Mouse (Mus musculus): ENCODE results near the gene Slc7a7. TPM values are rescaled to one million over a fixed set of nuclear protein-coding genes. Genes with fewer than 3 reads are reported as not detected.

The Slc7a7 gene
- polyA plus RNA-seq, 1 experiment from 2014 or later = 4.3 TPM

DNA sequence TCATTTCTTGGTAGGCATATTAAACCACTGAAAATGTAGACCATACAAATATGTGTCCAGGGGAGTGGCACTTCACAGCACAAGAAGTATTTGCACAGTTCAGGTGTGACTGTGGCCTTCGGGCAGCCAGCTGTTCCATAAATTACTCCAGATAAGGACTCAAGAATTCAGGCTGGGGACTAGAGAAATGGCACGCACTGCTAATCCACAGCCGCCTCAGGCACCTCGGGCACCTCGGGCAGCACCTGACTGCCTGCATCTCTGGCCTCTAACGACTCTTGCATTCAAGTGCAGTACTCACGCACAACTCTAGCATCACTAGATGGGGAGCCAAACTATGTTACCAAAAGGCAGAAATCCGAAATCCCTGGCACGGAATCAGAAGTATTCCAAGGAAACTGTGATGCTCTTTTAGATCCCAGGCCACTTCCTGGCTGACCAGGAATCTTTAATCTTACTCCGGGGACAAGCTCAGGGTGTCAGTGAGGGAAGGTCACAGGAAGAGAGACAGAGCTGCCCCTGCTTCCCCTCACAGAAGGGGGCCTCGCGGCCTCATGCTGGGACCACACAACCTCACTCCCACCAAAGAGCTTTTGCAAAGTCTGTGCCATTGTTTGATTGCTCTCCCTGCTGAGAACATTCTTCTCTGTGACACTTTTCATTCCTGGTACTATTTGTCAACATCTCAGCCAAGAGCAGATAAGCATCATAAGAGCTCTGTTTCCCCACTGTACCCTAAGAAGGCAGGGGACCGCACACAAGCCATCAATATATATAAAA, 2.1 kb downstream of the Slc7a7 start:
- Histone ChIP-seq H3K9ac (ENCODE audit: low read depth, low read length) (no peak overlapping the region), H3K9me3 (replicated peaks; ENCODE audit: control insufficient read depth, low read length, poor library complexity, severe bottlenecking) (no peaks in the 10 kb centered on the region), H3K4me2 (ENCODE audit: low read length) (no peak overlapping the region), H3K36me3 (ENCODE audit: control insufficient read depth, insufficient read depth, low read length) (no peaks in the 10 kb centered on the region), H3K27ac (ENCODE audit: low read length) (no peak overlapping the region), H3K4me1 (ENCODE audit: control insufficient read depth, insufficient read depth, low read length) (no peaks in the 10 kb centered on the region; the same call in 1 of the 2 replicates), H3K4me3 (ENCODE audit: low read depth, low read length) (no peak overlapping the region), H3K27me3 (ENCODE audit: control insufficient read depth, insufficient read depth, low read depth, low read length) (peaks cover 8% of the 10 kb centered on the region; the same call in 1 of the 2 replicates)
- ATAC-seq = no peak
- 12% methylated on average over 13 of the region's 13 CpGs for WGBS

DNA sequence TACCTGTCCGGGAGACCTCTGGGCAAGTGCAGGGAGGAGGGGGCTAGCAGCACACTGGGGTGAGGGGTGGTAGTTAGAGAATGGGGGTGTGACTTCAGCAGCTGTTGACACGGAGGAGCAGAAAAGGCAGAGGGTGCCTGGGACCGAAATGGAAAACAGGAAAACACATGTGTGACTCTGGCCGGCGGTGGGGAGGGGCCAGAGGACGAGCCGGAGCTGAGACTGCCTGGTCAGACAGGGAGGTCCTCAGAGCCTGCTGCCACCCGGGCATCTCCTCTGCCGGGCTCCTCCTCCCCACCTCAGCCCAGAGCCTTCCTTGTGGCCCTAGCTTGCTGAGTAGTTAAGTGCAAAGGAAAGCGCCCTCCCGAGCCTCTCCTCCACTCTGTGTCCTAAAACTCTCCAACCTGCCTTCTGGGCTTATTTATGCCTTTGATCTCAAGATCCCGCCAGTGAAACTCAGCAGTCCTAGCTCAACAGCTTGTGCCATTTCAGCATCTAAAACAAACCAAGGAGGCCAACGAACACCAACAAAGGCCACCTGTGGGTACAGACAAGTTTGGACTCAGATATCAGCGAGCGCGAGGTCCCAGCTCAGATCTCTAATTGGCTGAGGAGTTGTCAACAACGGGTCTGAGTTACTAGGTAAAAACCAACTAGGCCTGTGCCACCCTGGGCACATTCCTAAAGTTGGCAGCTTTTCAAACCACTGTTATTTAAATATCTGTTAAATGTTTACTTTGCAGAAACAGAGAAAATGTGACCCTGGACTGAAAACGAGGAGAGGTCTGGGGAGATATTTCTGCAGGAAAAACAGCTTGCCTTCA, 3.5 kb downstream of the Slc7a7 start:
- ATAC-seq = peak; percentile 57; the same call in 1 of the 2 replicates
- peaks cover 8% of the 10 kb centered on the region; the same call in 1 of the 2 replicates for H3K27me3 ChIP-seq (ENCODE audit: control insufficient read depth, insufficient read depth, low read depth, low read length)
- no peaks in the 10 kb centered on the region for H3K9me3 ChIP-seq (replicated peaks; ENCODE audit: control insufficient read depth, low read length, poor library complexity, severe bottlenecking)
- H3K27ac ChIP-seq (ENCODE audit: low read length) = no peak overlapping the region
- 10% methylated on average over 18 of the region's 18 CpGs for whole genome bisulfite sequencing
- H3K36me3 ChIP-seq (ENCODE audit: control insufficient read depth, insufficient read depth, low read length) = no peaks in the 10 kb centered on the region
- no peak overlapping the region for H3K9ac ChIP-seq (ENCODE audit: low read depth, low read length)
- H3K4me1 ChIP-seq (ENCODE audit: control insufficient read depth, insufficient read depth, low read length) = peaks cover 2% of the 10 kb centered on the region; the same call in 1 of the 2 replicates
- peak overlapping the region; percentile 11; the same call in 1 of the 2 replicates for H3K4me2 ChIP-seq (ENCODE audit: low read length)
- H3K4me3 ChIP-seq (ENCODE audit: low read depth, low read length) = no peak overlapping the region

DNA sequence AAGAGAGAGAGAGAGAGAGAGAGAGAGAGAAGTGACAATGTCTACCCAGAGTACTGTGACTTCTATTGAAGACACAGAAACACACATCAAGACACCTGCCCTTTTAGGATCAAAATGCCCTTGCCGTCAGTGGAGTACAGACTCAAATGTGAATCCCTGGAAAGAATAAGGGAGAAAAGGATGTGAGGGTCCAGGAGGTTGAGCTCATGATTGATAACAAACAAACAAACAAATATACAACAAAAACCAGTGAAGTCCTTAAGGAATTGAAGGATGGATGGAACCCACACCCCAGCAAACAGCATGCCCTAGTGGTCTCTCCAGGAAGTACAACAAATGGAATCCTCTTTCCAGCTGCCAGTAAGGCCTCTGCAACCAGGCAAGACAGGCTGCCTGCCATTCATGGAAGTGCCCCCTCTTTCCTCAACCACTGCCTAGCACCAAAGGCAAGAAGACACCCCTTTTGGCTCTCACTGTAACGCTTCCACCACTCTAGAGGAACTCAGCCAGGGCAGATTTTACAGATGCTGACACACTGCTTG, 4.9 kb downstream of the Slc7a7 start:
- peak overlapping the region; percentile 14; the same call in 1 of the 2 replicates for H3K27ac ChIP-seq (ENCODE audit: low read length)

DNA sequence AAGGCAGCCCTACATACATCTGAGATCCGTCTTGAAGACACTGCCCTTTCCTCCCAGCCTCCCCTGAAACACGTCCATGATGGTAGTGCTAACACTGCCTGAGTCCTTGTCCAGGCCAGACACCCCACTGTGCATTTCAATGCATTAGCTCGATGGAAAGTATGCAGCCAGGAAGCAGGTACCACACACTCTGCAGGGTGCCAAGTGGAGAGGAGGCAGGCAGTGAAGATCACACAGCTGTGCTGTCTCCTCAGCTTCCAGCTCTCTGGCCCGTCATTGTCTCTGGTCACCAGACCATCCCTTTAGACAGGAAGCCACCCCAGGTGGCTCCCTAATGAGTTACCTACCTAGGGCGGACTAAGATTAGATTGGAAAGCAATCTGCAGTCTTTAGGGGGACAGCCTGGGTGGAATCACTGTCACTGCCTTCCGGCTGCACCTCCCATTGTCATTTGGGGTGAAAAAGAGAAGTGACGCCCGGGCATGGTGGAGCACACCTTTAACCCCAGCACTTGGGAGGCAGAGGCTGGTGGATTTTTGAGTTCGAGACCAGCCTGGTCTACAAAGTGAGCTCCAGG, 5.5 kb downstream of the Slc7a7 start:
- Histone ChIP-seq H3K36me3 (ENCODE audit: control insufficient read depth, insufficient read depth, low read length) (no peaks in the 10 kb centered on the region), H3K27me3 (ENCODE audit: control insufficient read depth, insufficient read depth, low read depth, low read length) (peaks cover 8% of the 10 kb centered on the region; the same call in 1 of the 2 replicates), H3K4me3 (ENCODE audit: low read depth, low read length) (no peak overlapping the region), H3K9ac (ENCODE audit: low read depth, low read length) (no peak overlapping the region), H3K4me1 (ENCODE audit: control insufficient read depth, insufficient read depth, low read length) (peaks cover 2% of the 10 kb centered on the region; the same call in 1 of the 2 replicates), H3K27ac (ENCODE audit: low read length) (no peak overlapping the region), H3K9me3 (replicated peaks; ENCODE audit: control insufficient read depth, low read length, poor library complexity, severe bottlenecking) (no peaks in the 10 kb centered on the region), H3K4me2 (ENCODE audit: low read length) (no peak overlapping the region)
- no peak for ATAC-seq
- WGBS = 30% methylated on average over 9 of the region's 9 CpGs

More for the DNA sequence above, 4.9 kb downstream of the Slc7a7 start:
- Histone ChIP-seq H3K4me1 (ENCODE audit: control insufficient read depth, insufficient read depth, low read length) (peaks cover 2% of the 10 kb centered on the region; the same call in 1 of the 2 replicates), H3K9me3 (replicated peaks; ENCODE audit: control insufficient read depth, low read length, poor library complexity, severe bottlenecking) (no peaks in the 10 kb centered on the region), H3K9ac (ENCODE audit: low read depth, low read length) (no peak overlapping the region), H3K4me3 (ENCODE audit: low read depth, low read length) (no peak overlapping the region), H3K36me3 (ENCODE audit: control insufficient read depth, insufficient read depth, low read length) (no peaks in the 10 kb centered on the region), H3K4me2 (ENCODE audit: low read length) (no peak overlapping the region), H3K27me3 (ENCODE audit: control insufficient read depth, insufficient read depth, low read depth, low read length) (peaks cover 8% of the 10 kb centered on the region; the same call in 1 of the 2 replicates)
- 30% methylated on average over 2 of the region's 2 CpGs for WGBS
- ATAC-seq = no peak

DNA sequence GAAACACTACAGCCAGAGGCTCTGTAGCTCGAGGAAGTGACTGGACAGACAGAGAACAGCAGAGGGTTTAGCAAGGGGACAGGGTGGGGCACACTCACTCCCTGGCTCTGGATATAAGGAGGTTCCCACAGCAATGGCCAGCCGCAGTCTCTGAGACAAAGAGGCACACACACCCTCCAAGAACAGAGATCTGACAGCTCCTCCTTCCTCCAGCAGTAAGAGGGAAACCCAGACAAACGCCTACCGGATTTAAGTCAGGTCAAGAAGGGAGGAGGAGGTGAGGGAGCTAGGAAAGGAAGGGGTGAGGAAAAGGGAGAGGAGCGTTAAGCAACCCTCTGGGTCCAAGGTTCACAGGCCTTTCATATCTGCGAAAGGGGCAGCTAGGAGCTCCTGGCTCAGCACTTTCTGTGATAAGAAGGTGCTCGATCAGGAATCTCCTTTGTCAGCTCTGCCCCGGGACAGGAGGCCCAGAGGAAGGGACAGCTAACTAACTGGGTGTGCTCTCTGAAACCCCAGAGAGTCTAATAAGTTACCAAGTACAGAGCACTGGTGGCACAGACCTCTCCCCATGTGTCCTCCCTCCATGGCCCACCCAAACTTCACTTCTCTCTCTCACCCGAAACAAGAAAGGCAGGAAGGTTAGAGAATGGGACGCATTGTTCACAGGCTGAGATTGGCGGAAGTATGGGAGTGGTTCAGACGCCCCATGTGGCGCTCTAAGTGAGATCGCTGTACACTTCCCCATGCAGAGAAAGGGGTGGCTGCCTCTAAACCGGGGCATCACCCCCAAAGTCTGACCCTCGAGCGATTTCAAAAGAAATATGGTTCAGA, 7.4 kb downstream of the Slc7a7 start:
- Histone ChIP-seq H3K9me3 (replicated peaks; ENCODE audit: control insufficient read depth, low read length, poor library complexity, severe bottlenecking) (no peaks in the 10 kb centered on the region), H3K4me2 (ENCODE audit: low read length) (0 out of 2 replicates have a peak overlapping the region, but pooled peaks have one; percentile 2), H3K9ac (ENCODE audit: low read depth, low read length) (0 out of 2 replicates have a peak overlapping the region, but pooled peaks have one; percentile 23), H3K27me3 (ENCODE audit: control insufficient read depth, insufficient read depth, low read depth, low read length) (0 out of 2 replicates have a peak, but pooled peaks cover 3% of the 10 kb centered on the region), H3K36me3 (ENCODE audit: control insufficient read depth, insufficient read depth, low read length) (no peaks in the 10 kb centered on the region), H3K4me1 (ENCODE audit: control insufficient read depth, insufficient read depth, low read length) (0 out of 2 replicates have a peak, but pooled peaks cover 2% of the 10 kb centered on the region), H3K4me3 (ENCODE audit: low read depth, low read length) (no peak overlapping the region), H3K27ac (ENCODE audit: low read length) (0 out of 2 replicates have a peak overlapping the region, but pooled peaks have one; percentile 13)
- 45% methylated on average over 17 of the region's 17 CpGs for WGBS
- no peak for ATAC-seq

DNA sequence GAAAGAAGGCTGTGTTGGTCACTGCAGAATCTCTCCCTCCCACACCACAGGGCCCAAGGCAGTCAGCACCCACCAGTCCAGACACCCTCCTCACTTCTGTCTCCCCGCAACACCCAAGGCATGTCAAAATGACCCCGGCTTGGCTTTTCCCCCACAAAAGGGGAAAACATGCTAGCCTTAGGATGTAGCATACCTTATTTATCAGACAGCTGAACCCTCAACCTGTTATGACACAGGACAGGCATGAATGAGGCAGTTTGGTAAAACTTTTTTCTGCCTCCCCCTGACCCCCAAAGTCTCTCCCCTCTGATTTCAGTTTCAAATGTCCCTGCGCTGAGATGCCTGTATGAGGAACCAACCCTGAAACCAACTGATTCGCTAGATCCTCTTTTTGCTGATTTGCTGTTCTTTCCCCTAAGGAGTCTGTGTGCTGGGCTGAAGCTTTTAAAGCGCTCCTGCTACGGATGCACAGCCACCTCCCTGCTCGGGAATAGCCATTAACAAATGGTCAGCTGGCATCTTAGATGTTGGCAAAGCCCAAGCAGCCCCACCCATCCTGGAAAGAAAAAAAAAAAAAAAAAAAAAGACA, 8.4 kb downstream of the Slc7a7 start:
- 79% methylated on average over 7 of the region's 7 CpGs for WGBS
- H3K4me3 ChIP-seq (ENCODE audit: low read depth, low read length) = no peak overlapping the region
- 0 out of 2 replicates have a peak overlapping the region, but pooled peaks have one; percentile 2 for H3K4me2 ChIP-seq (ENCODE audit: low read length)
- H3K9ac ChIP-seq (ENCODE audit: low read depth, low read length) = no peak overlapping the region
- no peaks in the 10 kb centered on the region for H3K36me3 ChIP-seq (ENCODE audit: control insufficient read depth, insufficient read depth, low read length)
- H3K27me3 ChIP-seq (ENCODE audit: control insufficient read depth, insufficient read depth, low read depth, low read length) = 0 out of 2 replicates have a peak, but pooled peaks cover under 1% of the 10 kb centered on the region
- no peak overlapping the region for H3K27ac ChIP-seq (ENCODE audit: low read length)
- H3K9me3 ChIP-seq (replicated peaks; ENCODE audit: control insufficient read depth, low read length, poor library complexity, severe bottlenecking) = no peaks in the 10 kb centered on the region
- H3K4me1 ChIP-seq (ENCODE audit: control insufficient read depth, insufficient read depth, low read length) = 0 out of 2 replicates have a peak, but pooled peaks cover 2% of the 10 kb centered on the region
- no peak for ATAC-seq

DNA sequence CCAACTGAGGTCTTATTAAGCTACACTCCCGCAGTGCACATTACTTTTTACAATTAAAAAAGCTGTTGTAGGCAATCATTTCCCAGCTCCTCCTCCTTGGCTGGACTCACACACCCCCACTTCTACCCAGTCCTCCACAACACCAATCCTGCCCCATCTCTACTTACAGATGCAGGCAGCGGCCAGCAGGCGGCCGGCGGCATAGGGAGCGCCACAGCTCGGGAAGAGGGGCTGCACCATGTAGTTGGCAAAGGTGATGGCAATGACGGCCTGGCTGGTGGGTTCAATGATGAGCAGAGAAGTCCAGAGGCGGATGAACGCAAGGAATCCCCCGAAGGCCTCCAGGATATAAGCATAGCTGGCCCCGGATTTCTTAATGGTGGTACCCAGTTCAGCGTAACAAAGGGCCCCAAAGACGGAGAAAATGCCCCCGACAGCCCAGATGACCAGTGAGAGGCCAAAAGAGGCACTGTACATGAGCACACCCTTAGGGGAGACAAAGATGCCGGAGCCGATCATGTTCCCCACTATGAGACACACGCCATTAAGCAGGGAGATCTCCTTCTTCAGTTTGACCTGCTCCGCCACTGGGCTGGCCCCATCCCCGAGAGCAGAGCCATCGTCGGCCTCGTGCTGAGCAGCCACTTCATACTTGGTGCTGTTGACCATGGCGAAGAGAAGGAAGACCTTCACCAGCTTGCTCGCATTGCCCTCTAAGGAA, 9.1 kb downstream of the Slc7a7 start:
- WGBS = 80% methylated on average over 25 of the region's 25 CpGs
- H3K4me3 ChIP-seq (ENCODE audit: low read depth, low read length) = no peak overlapping the region
- no peak for ATAC-seq
- H3K27me3 ChIP-seq (ENCODE audit: control insufficient read depth, insufficient read depth, low read depth, low read length) = no peaks in the 10 kb centered on the region
- H3K9me3 ChIP-seq (replicated peaks; ENCODE audit: control insufficient read depth, low read length, poor library complexity, severe bottlenecking) = no peaks in the 10 kb centered on the region
- no peak overlapping the region for H3K4me2 ChIP-seq (ENCODE audit: low read length)
- no peak overlapping the region for H3K9ac ChIP-seq (ENCODE audit: low read depth, low read length)
- H3K36me3 ChIP-seq (ENCODE audit: control insufficient read depth, insufficient read depth, low read length) = no peaks in the 10 kb centered on the region
- H3K4me1 ChIP-seq (ENCODE audit: control insufficient read depth, insufficient read depth, low read length) = 0 out of 2 replicates have a peak, but pooled peaks cover 2% of the 10 kb centered on the region
- H3K27ac ChIP-seq (ENCODE audit: low read length) = no peak overlapping the region

Measured in midbrain, embryonic 16.5 days (tissue).